Mouse (Mus musculus) brain, adult 2 months (tissue): ENCODE data around the gene Olfr52.
"Not testable (repeated sequence)": the region's sequence is repeated elsewhere in the genome, so short reads cannot be mapped to it uniquely, and the experiment has no call there.

ENCODE experiments used
- DNase-seq: peaks from one replicate; pipeline ENCODE4 v3.0.0; 2011; ENCODE audit warnings: low read depth, low spot score

Olfr52 gene

GRCm38 (mm10) chr2:86185583-86185982 is at the start of gene Olfr52:
Gene Olfr52, minus strand, starts transcription at chr2:86185683.
- no peak for DNase-seq

- DNase-seq, result no peak
These were observed 45.8 kb upstream of the Olfr52 start, which contains the start of gene Olfr1047 for GRCm38 (mm10) chr2:86231301-86231700. Gene Olfr1047, minus strand, starts transcription at chr2:86231401.

GRCm38 (mm10) chr2:86219214-86219613 is 33.7 kb upstream of the Olfr52 start, which contains the start of gene Olfr1046:
Gene Olfr1046, minus strand, starts transcription at chr2:86219314.
- no peak for DNase-seq

- DNase-seq, result no peak
These were observed 17.4 kb upstream of the Olfr52 start, which contains the start of gene Olfr1045 for GRCm38 (mm10) chr2:86202909-86203308. Gene Olfr1045, minus strand, starts transcription at chr2:86203009.

GRCm38 (mm10) chr2:86195863-86196262 is 10.4 kb upstream of the Olfr52 start:
- no peak for DNase-seq

GRCm38 (mm10) chr2:86179950-86180349 is 5.5 kb downstream of the Olfr52 start:
- DNase-seq, result no peak

GRCm38 (mm10) chr2:86177720-86178119 is 7.8 kb downstream of the Olfr52 start, which contains the start of gene Olfr1044:
Gene Olfr1044, minus strand, starts transcription at chr2:86177820.
- no peak for DNase-seq

GRCm38 (mm10) chr2:86175422-86175821 is 10.1 kb downstream of the Olfr52 start:
- DNase-seq, result not testable (repeated sequence)

- no peak for DNase-seq
These were observed 18.1 kb downstream of the Olfr52 start, which contains the start of gene Olfr1043 for GRCm38 (mm10) chr2:86167422-86167821. Gene Olfr1043, minus strand, starts transcription at chr2:86167522.

GRCm38 (mm10) chr2:86161738-86162137 is 23.7 kb downstream of the Olfr52 start, which contains the start of gene Olfr1042:
Gene Olfr1042, minus strand, starts transcription at chr2:86161838.
- DNase-seq, result no peak

- no peak for DNase-seq
These were observed 38.9 kb downstream of the Olfr52 start, which contains the start of gene Olfr1040 for GRCm38 (mm10) chr2:86146632-86147031. Gene Olfr1040, minus strand, starts transcription at chr2:86146732.

- no peak for DNase-seq
These were observed 49.7 kb downstream of the Olfr52 start, which contains the start of gene Olfr1039 for GRCm38 (mm10) chr2:86135828-86136227. Gene Olfr1039, minus strand, starts transcription at chr2:86135928.
